Mouse (Mus musculus) mammary gland, adult 2 months (tissue): ENCODE data around the gene Zp3r. TPM values are rescaled to one million over a fixed set of nuclear protein-coding genes. Genes with fewer than 3 reads are reported as not detected.

Experiments
- polyA plus RNA-seq: library from polyadenylated mRNA; depleted of rRNA; stranded (reverse); fragments of >200 nt; gene quantifications from 2 replicates; pipeline ENCODE4 v1.2.3, GENCODE M21; 2012; ENCODE audit warnings: low replicate concordance; rRNA removed

Zp3r gene
- polyA plus RNA-seq: not detected in 2 replicates

DNA sequence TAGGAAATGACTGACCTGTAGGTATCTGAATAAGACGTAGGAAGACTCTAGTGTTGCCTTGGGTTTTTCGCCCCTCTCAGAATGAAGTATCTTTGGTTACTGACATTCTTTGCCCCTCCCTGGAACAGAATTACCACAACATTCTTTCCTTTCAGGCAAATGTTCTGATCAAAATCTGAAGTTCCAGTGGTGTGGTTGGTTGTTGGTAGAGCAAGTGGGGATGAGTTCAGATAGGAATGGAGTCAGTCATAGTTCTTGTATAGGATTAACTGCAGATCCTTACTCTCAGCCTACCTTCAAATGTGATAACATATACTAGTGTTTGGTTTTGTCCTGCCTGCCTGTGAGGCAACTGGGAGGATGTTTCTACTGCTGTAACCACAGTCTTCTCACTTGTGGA lies at the start of gene Zp3r:
Zp3r (minus strand) TSS at position 101 of the 400 bp plus-strand sequence.

DNA sequence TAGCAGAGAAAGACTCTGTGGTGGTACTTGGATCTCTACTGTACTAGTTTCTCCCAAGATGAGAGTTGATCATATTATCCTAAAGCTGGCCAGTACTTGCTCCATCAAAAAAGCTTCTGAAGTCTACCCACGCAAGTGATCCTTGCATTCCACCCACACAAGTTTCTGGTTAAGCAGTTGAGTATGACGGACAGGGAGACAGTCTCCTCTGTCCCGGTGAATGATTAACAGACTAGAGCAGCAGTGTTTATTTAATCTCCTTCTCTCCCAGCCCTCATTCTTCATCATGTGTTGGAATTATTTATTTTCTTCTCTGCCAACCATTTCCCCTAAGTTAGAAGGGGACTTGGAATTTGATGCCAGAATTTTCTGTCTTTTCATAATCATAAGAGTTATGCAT lies 32.0 kb upstream of the Zp3r start, which contains the start of gene C4bp:
C4bp (minus strand) TSS at position 179 of the 400 bp plus-strand sequence.

Other genes with a start within 250 kb of the Zp3r start
- gene Cd55b, start 206.6 kb downstream of the Zp3r start, polyA plus RNA-seq: not detected in 2 replicates
- gene Cd55, start 166.9 kb downstream of the Zp3r start, polyA plus RNA-seq: 37.1 and 44.8 TPM in 2 replicates
- gene C4bp, start 32.0 kb upstream of the Zp3r start, polyA plus RNA-seq: 0.63 TPM in 1 of 2 replicates, not detected in the other
- gene Gm29427, start 86.2 kb upstream of the Zp3r start, polyA plus RNA-seq: 0.26 TPM in 1 of 2 replicates, not detected in the other
- 2.0 and 2.2 TPM in 2 replicates for gene Yod1, start 87.7 kb upstream of the Zp3r start, polyA plus RNA-seq
- 5.2 and 10.7 TPM in 2 replicates for gene Pfkfb2, start 99.6 kb upstream of the Zp3r start, polyA plus RNA-seq
- gene AA986860, start 102.4 kb upstream of the Zp3r start, polyA plus RNA-seq: 2.1 and 2.6 TPM in 2 replicates
- 0.47 and 0.62 TPM in 2 replicates for gene Fcamr, start 171.3 kb upstream of the Zp3r start, polyA plus RNA-seq
- gene Pigr, start 197.1 kb upstream of the Zp3r start, polyA plus RNA-seq: 0.47 and 0.91 TPM in 2 replicates
- gene Fcmr, start 236.0 kb upstream of the Zp3r start, polyA plus RNA-seq: 115 and 291 TPM in 2 replicates